Mouse (Mus musculus) neural tube, embryonic 14.5 days (tissue): ENCODE results near the gene Sugct. TPM values are rescaled to one million over a fixed set of nuclear protein-coding genes. Genes with fewer than 3 reads are reported as not detected.

Experiments
- ATAC-seq: fragments of 200-750 bp; cut with Nextera tagmentation; 2 replicates; pipeline ENCODE4 v1.8.0; 2017; ENCODE audit warnings: low read depth, mild to moderate bottlenecking, moderate TSS enrichment, moderate library complexity
- H3K27ac ChIP-seq: fragments of 300-500 bp; sonication (generic); 2 replicates; pipeline ENCODE4 v1.5.1; 2014; ENCODE audit warnings: low read depth, mild to moderate bottlenecking, control low read depth, low read length, moderate library complexity, mixed read lengths
- H3K27me3 ChIP-seq: fragments of 300-500 bp; sonication (generic); 2 replicates; pipeline ENCODE4 v1.6.1; 2014; ENCODE audit warnings: low read length; ENCODE audit not compliant: control insufficient read depth, insufficient read depth
- H3K36me3 ChIP-seq: fragments of 300-500 bp; sonication (generic); 2 replicates; pipeline ENCODE4 v1.6.1; 2014; ENCODE audit warnings: low read length, mixed read lengths; ENCODE audit not compliant: control insufficient read depth, insufficient read depth
- H3K4me1 ChIP-seq: fragments of 300-500 bp; sonication (generic); 2 replicates; pipeline ENCODE4 v1.6.1; 2014; ENCODE audit warnings: low read length; ENCODE audit not compliant: control insufficient read depth, insufficient read depth
- H3K4me2 ChIP-seq: fragments of 300-500 bp; sonication (generic); 2 replicates; pipeline ENCODE4 v1.6.1; 2014; ENCODE audit warnings: mild to moderate bottlenecking, low read depth, low read length, control low read depth
- H3K4me3 ChIP-seq: fragments of 300-500 bp; sonication (generic); 2 replicates; pipeline ENCODE4 v1.5.1; 2014; ENCODE audit warnings: low read depth, low read length, control low read depth, mixed read lengths
- H3K9ac ChIP-seq: fragments of 300-500 bp; sonication (generic); replicated peaks from 2 replicates; pipeline ENCODE4 v1.6.1; 2014; ENCODE audit warnings: low read depth, mild to moderate bottlenecking, control low read depth, low read length, mixed read lengths
- H3K9me3 ChIP-seq: fragments of 300-500 bp; sonication (generic); 2 replicates; pipeline ENCODE4 v1.6.1; 2016; ENCODE audit warnings: low read length; ENCODE audit not compliant: control insufficient read depth
- WGBS: fragments of 180-500 bp; shearing (Covaris S2); extraction: QIAGEN DNeasy Blood & Tissue Kit; methylation state at CpG from one replicate; pipeline ENCODE4 v1.1.7; 2014; 5-methylcytosine and 5-hydroxymethylcytosine counted together
- polyA plus RNA-seq: library from polyadenylated mRNA; unstranded; fragments of >200 nt; fragmentation: Nextera tagmentation; extraction: Ambion mirVana; gene quantifications from 2 replicates; pipeline ENCODE4 v1.2.1, GENCODE M21; 2014

Sugct gene
- polyA plus RNA-seq, 1 experiment from 2014 or later: 2.2 TPM

- Histone ChIP-seq H3K4me1 (no peaks in the 10 kb centered on the region), H3K9ac (no peak overlapping the region), H3K27ac (no peak overlapping the region), H3K36me3 (no peaks in the 10 kb centered on the region), H3K27me3 (no peaks in the 10 kb centered on the region), H3K4me2 (no peak overlapping the region), H3K4me3 (no peak overlapping the region), H3K9me3 (no peaks in the 10 kb centered on the region)
- ATAC-seq: no peak
- WGBS: 88% methylated on average over 6 of the region's 6 CpGs
Measured at GRCm38 (mm10) chr13:17421875-17422274, 273.5 kb downstream of the Sugct start.

- Histone ChIP-seq H3K9ac (no peak overlapping the region), H3K4me2 (no peak overlapping the region), H3K36me3 (no peaks in the 10 kb centered on the region), H3K27me3 (no peaks in the 10 kb centered on the region), H3K9me3 (no peaks in the 10 kb centered on the region), H3K4me3 (no peak overlapping the region), H3K4me1 (no peaks in the 10 kb centered on the region), H3K27ac (no peak overlapping the region)
- ATAC-seq: no peak
- WGBS: 93% methylated on average over 1 of the region's 1 CpGs
Measured at GRCm38 (mm10) chr13:17420557-17420956, 274.8 kb downstream of the Sugct start.

DNA sequence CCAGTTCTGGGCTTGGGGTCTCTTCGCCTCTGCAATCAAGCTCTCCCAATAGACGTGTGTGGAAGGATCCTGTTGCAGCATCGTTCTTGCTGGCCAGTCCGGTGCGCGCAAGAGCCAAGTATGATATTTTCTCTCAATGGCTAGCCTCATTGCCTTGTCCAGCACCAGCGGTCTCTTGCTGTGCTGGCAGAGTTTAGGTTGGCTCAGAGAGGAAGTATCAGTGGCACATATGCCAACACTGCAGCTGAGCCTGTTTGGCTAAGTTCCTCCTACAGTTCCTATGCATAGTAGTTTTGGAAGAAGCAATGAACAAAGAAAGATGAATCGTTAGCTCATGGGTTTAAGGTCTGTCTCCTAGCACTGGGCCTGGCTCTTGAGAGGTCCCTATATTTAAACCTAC, 352.5 kb downstream of the Sugct start:
- no peak overlapping the region for H3K27ac ChIP-seq
- 97% methylated on average over 8 of the region's 8 CpGs for WGBS
- H3K27me3 ChIP-seq: no peaks in the 10 kb centered on the region
- H3K9me3 ChIP-seq: no peaks in the 10 kb centered on the region
- H3K9ac ChIP-seq: no peak overlapping the region
- no peak overlapping the region for H3K4me3 ChIP-seq
- H3K4me1 ChIP-seq: no peaks in the 10 kb centered on the region
- no peak for ATAC-seq
- no peak overlapping the region for H3K4me2 ChIP-seq
- no peaks in the 10 kb centered on the region for H3K36me3 ChIP-seq

DNA sequence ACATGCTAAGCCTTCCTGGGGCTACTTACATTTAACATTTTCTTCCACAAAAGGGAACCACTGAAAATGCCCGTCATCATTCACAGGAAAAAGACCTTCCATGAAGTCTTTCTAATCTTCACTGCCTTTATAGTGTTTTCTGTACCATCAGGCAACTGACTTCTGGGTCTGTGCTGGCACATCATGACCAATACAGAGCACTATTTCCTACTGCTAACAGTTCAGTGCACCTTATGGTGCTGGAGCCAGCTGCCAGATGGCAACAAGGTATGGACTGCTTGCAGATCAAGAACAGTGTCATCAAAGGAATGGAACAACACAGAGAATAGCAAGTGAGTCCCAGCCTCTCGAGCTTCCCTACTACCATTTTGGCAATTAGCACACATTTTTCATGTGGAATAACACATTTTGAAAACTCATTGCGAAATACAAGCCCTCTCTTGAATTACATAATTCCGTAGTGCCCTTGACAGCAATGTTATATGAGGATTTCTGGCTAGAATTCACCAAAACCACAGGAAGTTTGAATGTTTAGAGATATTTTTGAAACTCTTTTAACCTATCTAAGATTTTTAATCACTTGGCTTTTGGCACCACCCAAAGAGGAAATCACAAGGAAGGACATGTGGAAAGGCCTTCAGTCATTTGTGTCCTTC, 359.3 kb downstream of the Sugct start:
- no peak overlapping the region for H3K9ac ChIP-seq
- H3K36me3 ChIP-seq: no peaks in the 10 kb centered on the region
- H3K27ac ChIP-seq: no peak overlapping the region
- no peak overlapping the region for H3K4me3 ChIP-seq
- H3K27me3 ChIP-seq: no peaks in the 10 kb centered on the region
- WGBS: 84% methylated on average over 4 of the region's 4 CpGs
- no peak for ATAC-seq
- H3K9me3 ChIP-seq: no peaks in the 10 kb centered on the region
- H3K4me2 ChIP-seq: no peak overlapping the region
- H3K4me1 ChIP-seq: no peaks in the 10 kb centered on the region

DNA sequence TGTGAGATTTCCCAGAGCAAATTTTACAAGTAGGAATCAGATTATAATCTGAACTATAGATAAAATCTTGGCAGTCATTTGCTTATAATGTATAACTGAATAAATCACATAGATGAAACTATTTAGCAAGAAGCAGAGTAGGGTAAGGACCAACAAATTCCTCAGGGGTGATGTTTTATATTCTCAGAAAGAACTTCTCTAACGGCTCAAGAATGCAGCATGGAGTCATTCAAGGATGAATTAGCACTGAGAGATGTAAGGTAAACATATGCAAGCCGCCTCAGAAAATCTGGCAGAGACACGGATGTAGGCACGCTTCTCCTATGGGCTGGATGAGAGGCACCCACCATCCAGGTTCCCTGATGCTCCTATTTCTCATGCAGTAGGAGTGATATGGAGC, 368.5 kb downstream of the Sugct start:
- H3K4me2 ChIP-seq: no peak overlapping the region
- H3K4me3 ChIP-seq: no peak overlapping the region
- no peaks in the 10 kb centered on the region for H3K9me3 ChIP-seq
- H3K4me1 ChIP-seq: no peaks in the 10 kb centered on the region
- H3K27me3 ChIP-seq: no peaks in the 10 kb centered on the region
- 84% methylated on average over 4 of the region's 4 CpGs for WGBS
- no peaks in the 10 kb centered on the region for H3K36me3 ChIP-seq
- no peak overlapping the region for H3K27ac ChIP-seq
- ATAC-seq: no peak
- no peak overlapping the region for H3K9ac ChIP-seq

- Histone ChIP-seq H3K27me3 (no peaks in the 10 kb centered on the region), H3K27ac (no peak overlapping the region), H3K4me2 (no peak overlapping the region), H3K4me3 (no peak overlapping the region), H3K4me1 (no peaks in the 10 kb centered on the region), H3K36me3 (no peaks in the 10 kb centered on the region), H3K9me3 (no peaks in the 10 kb centered on the region), H3K9ac (no peak overlapping the region)
- 81% methylated on average over 4 of the region's 4 CpGs for WGBS
- no peak for ATAC-seq
Measured at GRCm38 (mm10) chr13:17301590-17301989, 393.8 kb downstream of the Sugct start.

- H3K4me3 ChIP-seq: no peak overlapping the region
- ATAC-seq: no peak
- H3K36me3 ChIP-seq: no peaks in the 10 kb centered on the region
- no peaks in the 10 kb centered on the region for H3K27me3 ChIP-seq
- no peak overlapping the region for H3K4me2 ChIP-seq
- 43% methylated on average over 1 of the region's 1 CpGs for WGBS
- H3K4me1 ChIP-seq: no peaks in the 10 kb centered on the region
- H3K9me3 ChIP-seq: no peaks in the 10 kb centered on the region
- H3K9ac ChIP-seq: no peak overlapping the region
- H3K27ac ChIP-seq: no peak overlapping the region
Measured at GRCm38 (mm10) chr13:17297462-17298005, 397.8 kb downstream of the Sugct start.

DNA sequence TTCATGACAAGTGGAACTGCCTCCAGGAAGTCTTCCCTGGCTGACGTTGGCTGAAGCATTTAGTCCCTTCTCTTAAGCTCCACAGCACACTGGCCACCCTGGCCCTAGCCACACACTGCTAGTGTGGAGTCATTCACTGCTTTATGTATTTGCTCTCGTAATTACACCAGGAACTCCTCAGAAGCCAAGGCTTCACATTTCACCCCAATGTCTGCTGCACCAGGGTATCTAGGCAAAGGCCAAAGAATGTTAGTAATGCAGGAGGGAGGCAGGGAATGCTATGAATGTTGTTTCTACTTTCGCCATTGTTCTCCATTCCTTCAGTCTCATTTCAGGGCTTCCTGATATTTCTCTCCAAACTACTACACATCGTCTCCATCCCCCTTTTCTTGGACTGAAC, 398.4 kb downstream of the Sugct start:
- Histone ChIP-seq H3K4me3 (no peak overlapping the region), H3K27ac (no peak overlapping the region), H3K36me3 (no peaks in the 10 kb centered on the region), H3K4me2 (no peak overlapping the region), H3K9me3 (no peaks in the 10 kb centered on the region), H3K9ac (no peak overlapping the region), H3K4me1 (no peaks in the 10 kb centered on the region), H3K27me3 (no peaks in the 10 kb centered on the region)
- WGBS: 15% methylated on average over 4 of the region's 4 CpGs
- ATAC-seq: no peak

DNA sequence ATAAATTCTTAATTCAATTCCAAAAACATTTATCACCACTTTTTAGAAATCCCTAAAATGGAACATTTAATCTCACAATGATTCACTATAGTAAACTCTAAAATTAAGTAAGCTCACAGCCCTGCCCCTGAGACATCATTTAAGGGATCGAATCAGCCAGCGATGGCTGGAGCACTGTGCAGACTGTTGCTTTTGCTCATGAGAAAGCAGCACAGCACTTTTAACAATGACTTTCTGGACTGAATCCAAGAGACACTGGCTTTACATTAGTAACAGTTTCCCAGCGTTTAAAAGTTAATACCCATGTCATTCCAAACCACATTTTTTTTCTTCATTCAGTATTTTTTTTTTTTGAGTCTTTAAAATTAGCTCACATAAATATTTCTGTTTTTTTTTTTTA, 398.9 kb downstream of the Sugct start:
- Histone ChIP-seq H3K9me3 (no peaks in the 10 kb centered on the region), H3K4me2 (no peak overlapping the region), H3K4me1 (no peaks in the 10 kb centered on the region), H3K27me3 (no peaks in the 10 kb centered on the region), H3K4me3 (no peak overlapping the region), H3K36me3 (no peaks in the 10 kb centered on the region), H3K27ac (no peak overlapping the region), H3K9ac (no peak overlapping the region)
- WGBS: 46% methylated on average over 3 of the region's 3 CpGs
- ATAC-seq: no peak
